Mouse (Mus musculus) 3134 (cell line): ENCODE measurements around the gene Fbrs.

ENCODE experiments used
- DNase-seq: peaks from one replicate; pipeline ENCODE4 v3.0.0-alpha.2; 2011; ENCODE audit warnings: low spot score; ENCODE audit not compliant: insufficient read length; ENCODE audit errors: extremely low read depth

The Fbrs gene

GRCm38 (mm10) chr7:127516344-127516743 is 37.3 kb downstream of the Fbrs start:
- DNase-seq, result no peak

- no peak for DNase-seq
Observed at GRCm38 (mm10) chr7:127519284-127519683, 40.3 kb downstream of the Fbrs start, which contains the start of gene Gm42715. Gene Gm42715 (plus strand): TSS chr7:127519584.
